Mouse (Mus musculus): Measurements from ENCODE around the gene Olfr455. TPM values are rescaled to one million over a fixed set of nuclear protein-coding genes. Genes with fewer than 3 reads are reported as not detected.

The Olfr455 gene
- polyA plus RNA-seq (2015; fragmentation: Illumina TruSeq; extraction: RNeasy Lipid Tissue Mini Kit (QIAGEN cat#74804); ENCODE audit: insufficient read depth, low read depth, low replicate concordance), result not detected

DNA sequence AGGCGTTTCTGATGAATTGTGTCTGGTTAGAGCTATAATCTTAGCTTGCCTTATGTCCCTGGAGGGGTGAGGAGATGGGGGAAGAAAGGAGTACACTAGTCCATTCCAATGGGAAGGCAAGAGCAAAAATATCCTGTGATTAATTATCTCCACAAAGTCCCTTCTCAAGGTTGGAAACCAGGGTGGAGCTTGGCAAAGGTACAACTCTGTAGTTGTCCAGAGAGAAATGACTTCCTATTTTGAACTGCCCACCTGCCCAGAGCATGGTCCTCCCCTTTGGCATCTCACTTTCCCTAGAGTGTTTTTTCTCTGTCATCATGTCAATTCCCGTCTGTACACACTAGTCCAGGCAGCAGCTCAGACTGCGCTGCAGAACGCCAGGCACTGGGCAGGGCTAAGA, at the start of gene Olfr455:
Gene Olfr455, minus strand, starts transcription at position 127 of the 400 bp plus-strand sequence.

DNA sequence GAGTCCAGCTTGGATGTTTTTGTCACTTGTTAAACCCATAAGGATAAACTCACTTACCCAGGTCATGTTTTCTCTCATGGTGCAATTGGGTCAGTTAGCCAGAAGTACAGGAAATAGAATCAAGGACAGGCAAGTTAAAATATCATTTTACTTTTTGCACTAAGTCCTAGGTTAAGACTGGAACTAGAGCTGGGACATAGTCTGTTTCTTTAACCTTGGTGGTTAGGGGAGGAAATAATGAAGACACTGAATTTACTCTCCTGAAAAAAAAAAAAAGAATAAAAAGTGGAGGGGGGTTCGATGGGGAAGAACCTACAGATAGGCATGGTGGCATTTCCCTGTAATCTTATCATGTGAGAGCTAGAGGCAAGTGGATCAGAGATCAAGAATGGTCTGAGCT, 60.3 kb downstream of the Olfr455 start, which contains the start of gene Olfr456:
Gene Olfr456, minus strand, starts transcription at position 101 of the 400 bp plus-strand sequence.

Other genes starting within 250 kb of the Olfr455 start
- 0.18 TPM for gene Fam131b, start 222.9 kb downstream of the Olfr455 start, polyA plus RNA-seq (2015; fragmentation: Illumina TruSeq; extraction: RNeasy Lipid Tissue Mini Kit (QIAGEN cat#74804); ENCODE audit: insufficient read depth, low read depth, low replicate concordance)
- gene Zyx, start 198.0 kb downstream of the Olfr455 start, polyA plus RNA-seq (2015; fragmentation: Illumina TruSeq; extraction: RNeasy Lipid Tissue Mini Kit (QIAGEN cat#74804); ENCODE audit: insufficient read depth, low read depth, low replicate concordance), result 21.8 TPM
- 1.8 TPM for gene Epha1, start 174.3 kb downstream of the Olfr455 start, polyA plus RNA-seq (2015; fragmentation: Illumina TruSeq; extraction: RNeasy Lipid Tissue Mini Kit (QIAGEN cat#74804); ENCODE audit: insufficient read depth, low read depth, low replicate concordance)
- gene Tas2r143, start 147.3 kb downstream of the Olfr455 start, polyA plus RNA-seq (2015; fragmentation: Illumina TruSeq; extraction: RNeasy Lipid Tissue Mini Kit (QIAGEN cat#74804); ENCODE audit: insufficient read depth, low read depth, low replicate concordance), result not detected
- not detected for gene Tas2r135, start 142.2 kb downstream of the Olfr455 start, polyA plus RNA-seq (2015; fragmentation: Illumina TruSeq; extraction: RNeasy Lipid Tissue Mini Kit (QIAGEN cat#74804); ENCODE audit: insufficient read depth, low read depth, low replicate concordance)
- gene Tas2r126, start 113.1 kb downstream of the Olfr455 start, polyA plus RNA-seq (2015; fragmentation: Illumina TruSeq; extraction: RNeasy Lipid Tissue Mini Kit (QIAGEN cat#74804); ENCODE audit: insufficient read depth, low read depth, low replicate concordance), result not detected
- not detected for gene Olfr458, start 82.4 kb downstream of the Olfr455 start, polyA plus RNA-seq (2015; fragmentation: Illumina TruSeq; extraction: RNeasy Lipid Tissue Mini Kit (QIAGEN cat#74804); ENCODE audit: insufficient read depth, low read depth, low replicate concordance)
- not detected for gene Olfr457, start 71.3 kb downstream of the Olfr455 start, polyA plus RNA-seq (2015; fragmentation: Illumina TruSeq; extraction: RNeasy Lipid Tissue Mini Kit (QIAGEN cat#74804); ENCODE audit: insufficient read depth, low read depth, low replicate concordance)
- not detected for gene Olfr456, start 60.4 kb downstream of the Olfr455 start, polyA plus RNA-seq (2015; fragmentation: Illumina TruSeq; extraction: RNeasy Lipid Tissue Mini Kit (QIAGEN cat#74804); ENCODE audit: insufficient read depth, low read depth, low replicate concordance)
- not detected for gene Tcaf3, start 50.1 kb upstream of the Olfr455 start, polyA plus RNA-seq (2015; fragmentation: Illumina TruSeq; extraction: RNeasy Lipid Tissue Mini Kit (QIAGEN cat#74804); ENCODE audit: insufficient read depth, low read depth, low replicate concordance)
- gene Tcaf2, start 97.7 kb upstream of the Olfr455 start, polyA plus RNA-seq (2015; fragmentation: Illumina TruSeq; extraction: RNeasy Lipid Tissue Mini Kit (QIAGEN cat#74804); ENCODE audit: insufficient read depth, low read depth, low replicate concordance), result 1.8 TPM
- gene Tcaf1, start 162.5 kb upstream of the Olfr455 start, polyA plus RNA-seq (2015; fragmentation: Illumina TruSeq; extraction: RNeasy Lipid Tissue Mini Kit (QIAGEN cat#74804); ENCODE audit: insufficient read depth, low read depth, low replicate concordance), result 4.2 TPM
- not detected for gene Olfr453, start 191.8 kb upstream of the Olfr455 start, polyA plus RNA-seq (2015; fragmentation: Illumina TruSeq; extraction: RNeasy Lipid Tissue Mini Kit (QIAGEN cat#74804); ENCODE audit: insufficient read depth, low read depth, low replicate concordance)
- not detected for gene Olfr38, start 208.8 kb upstream of the Olfr455 start, polyA plus RNA-seq (2015; fragmentation: Illumina TruSeq; extraction: RNeasy Lipid Tissue Mini Kit (QIAGEN cat#74804); ENCODE audit: insufficient read depth, low read depth, low replicate concordance)
- gene Olfr452, start 237.5 kb upstream of the Olfr455 start, polyA plus RNA-seq (2015; fragmentation: Illumina TruSeq; extraction: RNeasy Lipid Tissue Mini Kit (QIAGEN cat#74804); ENCODE audit: insufficient read depth, low read depth, low replicate concordance), result not detected

Data from pancreas, adult 10 weeks (tissue).